Mouse (Mus musculus): ENCODE measurements around the gene Map2k4. TPM values are rescaled to one million over a fixed set of nuclear protein-coding genes. Genes with fewer than 3 reads are reported as not detected.

Gene Map2k4
- total RNA-seq, 2 experiments from 2014 or later, result 44.8 to 50.4 TPM

- DNase-seq, result no peak
Observed at GRCm38 (mm10) chr11:65712754-65713306, 75.3 kb downstream of the Map2k4 start.

- no peak for DNase-seq
Observed at GRCm38 (mm10) chr11:65706784-65707183, 81.3 kb downstream of the Map2k4 start.

GRCm38 (mm10) chr11:65706176-65706575 is 81.9 kb downstream of the Map2k4 start:
- DNase-seq, result no peak

DNA sequence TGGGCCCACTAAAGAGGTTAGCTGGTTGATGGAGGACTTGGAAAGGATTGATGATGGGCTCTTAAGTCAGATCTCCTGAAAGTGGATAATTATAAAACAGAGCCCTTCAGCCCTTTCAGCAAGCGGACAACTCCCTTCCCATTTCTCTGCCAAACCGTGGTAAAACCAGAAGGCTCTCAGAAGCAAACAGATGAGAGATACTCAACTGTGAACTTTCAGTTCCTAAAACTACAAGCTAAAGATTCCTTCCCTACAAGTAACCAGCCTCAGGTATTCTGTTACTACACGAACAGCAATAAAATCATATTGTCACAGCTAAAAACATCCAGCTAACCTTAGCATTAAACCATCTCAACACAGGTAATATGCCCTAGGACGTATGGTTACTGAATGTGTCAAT is 83.2 kb downstream of the Map2k4 start:
- DNase-seq, result no peak

DNA sequence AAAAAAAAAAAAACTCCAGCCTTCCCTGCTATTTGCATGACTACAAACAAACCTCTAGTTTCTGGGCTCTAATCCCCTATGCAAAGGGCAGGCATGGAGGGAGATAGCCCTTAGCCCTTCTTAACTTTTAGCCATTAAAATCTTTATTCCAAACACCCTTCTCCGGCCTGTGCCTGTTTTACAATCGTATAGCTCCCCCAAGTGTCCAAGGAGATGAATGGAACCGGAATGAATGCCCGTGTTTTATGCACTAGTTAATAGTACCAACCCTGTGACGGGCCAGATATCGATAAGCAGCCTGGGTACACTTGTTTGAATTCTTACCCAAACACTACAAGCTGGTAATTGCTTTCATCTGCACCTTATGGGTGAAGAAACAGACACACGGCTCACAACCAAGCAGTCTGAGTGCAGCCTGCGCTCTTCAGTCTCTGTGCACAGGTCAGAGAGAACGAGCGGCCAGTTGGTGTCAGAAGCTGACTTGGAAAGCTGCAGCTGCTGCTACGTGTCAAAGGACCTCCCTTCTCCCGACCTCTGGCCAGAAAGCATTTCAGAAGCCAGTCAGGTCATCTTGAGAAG is 109.2 kb downstream of the Map2k4 start:
- peak; percentile 14 to 25 for DNase-seq

- no peak for DNase-seq
Observed at GRCm38 (mm10) chr11:65667348-65667969, 120.6 kb downstream of the Map2k4 start.

DNA sequence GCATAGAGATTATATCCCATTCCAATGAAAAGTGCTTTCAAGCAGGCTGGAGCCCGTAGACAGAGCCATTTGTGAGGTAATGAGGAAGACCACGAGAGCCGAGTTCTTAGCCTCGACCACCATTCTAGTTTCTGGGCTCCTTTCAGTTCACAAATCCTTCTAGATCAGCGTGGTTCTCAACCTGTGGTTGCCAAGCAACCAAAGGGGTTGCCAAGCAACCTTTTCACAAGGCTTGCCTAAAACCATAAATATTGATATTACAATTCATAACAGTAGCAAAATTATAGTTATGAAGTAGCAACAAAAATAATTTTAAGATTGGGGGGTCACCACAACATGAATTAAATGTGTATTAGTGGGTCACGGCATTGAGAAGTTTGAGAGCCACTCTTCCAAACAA is 123.2 kb downstream of the Map2k4 start:
- DNase-seq, result no peak

GRCm38 (mm10) chr11:65661790-65662522 is 126.1 kb downstream of the Map2k4 start:
- no peak for DNase-seq

- DNase-seq, result no peak
Observed at GRCm38 (mm10) chr11:65653932-65654331, 134.2 kb downstream of the Map2k4 start.

DNA sequence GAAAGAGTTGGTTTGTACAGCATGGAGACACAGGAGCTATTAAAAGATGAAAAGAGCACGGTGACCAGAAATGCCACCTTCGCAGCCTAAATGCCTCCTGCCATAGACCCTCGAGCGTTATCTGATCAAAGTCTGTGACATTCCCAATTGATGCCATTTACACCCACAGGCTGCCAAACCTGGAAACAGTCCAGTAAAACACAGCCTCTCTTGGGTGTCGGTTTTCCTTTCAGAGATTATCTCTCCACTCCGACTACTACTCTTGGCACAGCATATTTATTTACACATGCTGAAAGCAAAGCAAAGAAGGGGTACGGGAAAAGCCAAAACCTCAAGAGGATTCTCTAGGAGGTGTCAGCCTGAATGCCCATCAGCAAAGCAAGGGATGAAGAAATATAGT is 136.7 kb downstream of the Map2k4 start:
- no peak for DNase-seq

GRCm38 (mm10) chr11:65649956-65650715 is 138.0 kb downstream of the Map2k4 start:
- DNase-seq, result no peak

DNA sequence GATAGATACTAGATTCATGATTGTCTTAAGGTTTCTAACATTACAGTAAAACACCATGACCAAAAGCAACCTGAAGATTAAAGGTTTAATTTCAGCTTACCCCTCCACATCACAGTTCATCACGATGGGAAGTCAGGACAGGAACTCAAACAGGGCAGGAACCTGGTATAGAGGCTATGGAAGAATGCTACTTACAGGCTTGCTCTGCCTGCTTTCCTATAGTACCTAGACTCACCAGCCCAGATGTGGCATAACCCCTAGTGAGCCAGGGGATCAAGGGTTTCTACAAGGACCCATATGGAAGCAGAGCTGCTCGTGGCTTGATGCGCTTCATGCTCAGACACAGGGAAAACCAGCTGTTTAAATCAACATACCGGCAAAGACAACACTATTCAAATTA is 138.6 kb downstream of the Map2k4 start:
- DNase-seq, result no peak

DNA sequence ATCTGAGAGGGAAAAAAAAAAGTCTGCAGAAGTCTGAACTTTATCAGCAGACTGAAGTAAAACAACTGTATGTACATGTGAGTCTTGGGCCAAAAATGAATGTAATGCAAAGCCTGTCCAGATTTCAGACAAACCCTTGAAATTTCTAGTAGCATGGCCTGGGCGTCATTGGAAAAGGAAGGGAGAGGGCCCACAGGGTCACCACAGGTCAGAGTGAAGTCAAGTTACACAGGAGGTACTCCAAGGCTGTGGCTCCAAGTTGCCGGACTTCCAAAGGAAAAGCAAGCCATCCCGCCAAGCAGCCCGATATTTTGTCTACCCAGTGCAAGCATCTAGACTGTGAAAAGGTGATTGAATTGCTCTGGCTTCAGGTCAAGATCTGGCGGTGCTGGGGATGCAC is 141.8 kb downstream of the Map2k4 start:
- no peak for DNase-seq

GRCm38 (mm10) chr11:65644539-65644938 is 143.6 kb downstream of the Map2k4 start:
- DNase-seq, result no peak

- no peak for DNase-seq
Observed at GRCm38 (mm10) chr11:65640261-65640660, 147.8 kb downstream of the Map2k4 start.

Small RNA genes within 50 kb of the gene (microRNA-seq; reads per million reads assigned to microRNA genes)
- gene Mir744, result 10,305 reads per million, percentile 94 among the genes with 10 or more reads in this experiment

Other genes with a start within 250 kb of the Map2k4 start
- 10 to 100 TPM; 14.4 to 17.0 TPM for gene Zkscan6, start 18.9 kb upstream of the Map2k4 start, total RNA-seq (2021)